Mouse (Mus musculus): ENCODE measurements at regions not wholly inside any gene's neighbourhood (a gene's known extent, or its start where the extent isn't known, plus 50 kb on each side); places are given as distances from the start of the nearest gene placed in this dataset.
A peak's percentile ranks its signal among the peaks of the same experiment; 100 is the strongest.
"Not testable (repeated sequence)": the region's sequence is repeated elsewhere in the genome, so short reads cannot be mapped to it uniquely, and the experiment has no call there.

GRCm38 (mm10) chr13:57089381-57090075 lies 193.7 kb upstream of the Trpc7 start:
- no peak for ATAC-seq (ENCODE audit: borderline replicate concordance, extremely low read depth, low FRiP score, low TSS enrichment)
- no peak overlapping the region for H3K4me2 ChIP-seq
- H3K9me3 ChIP-seq = no peaks in the 10 kb centered on the region
- H3K27me3 ChIP-seq = no peaks in the 10 kb centered on the region
- no peak overlapping the region for H3K27ac ChIP-seq
- H3K36me3 ChIP-seq = no peaks in the 10 kb centered on the region
- H3K4me3 ChIP-seq = no peak overlapping the region
- WGBS = 80% methylated on average over 13 of the region's 13 CpGs
- H3K4me1 ChIP-seq = no peaks in the 10 kb centered on the region
- H3K9ac ChIP-seq = no peak overlapping the region

GRCm38 (mm10) chr13:57087966-57088365 lies 192.2 kb upstream of the Trpc7 start:
- Histone ChIP-seq H3K9ac (no peak overlapping the region), H3K9me3 (no peaks in the 10 kb centered on the region), H3K4me3 (no peak overlapping the region), H3K27me3 (no peaks in the 10 kb centered on the region), H3K4me2 (no peak overlapping the region), H3K36me3 (no peaks in the 10 kb centered on the region), H3K27ac (no peak overlapping the region), H3K4me1 (no peaks in the 10 kb centered on the region)
- no peak for ATAC-seq (ENCODE audit: borderline replicate concordance, extremely low read depth, low FRiP score, low TSS enrichment)
- 81% methylated on average over 6 of the region's 6 CpGs for WGBS

- no peaks in the 10 kb centered on the region for H3K27me3 ChIP-seq
- ATAC-seq (ENCODE audit: borderline replicate concordance, extremely low read depth, low FRiP score, low TSS enrichment) = no peak
- H3K4me1 ChIP-seq = no peaks in the 10 kb centered on the region
- no peaks in the 10 kb centered on the region for H3K9me3 ChIP-seq
- no peak overlapping the region for H3K4me3 ChIP-seq
- WGBS = 67% methylated on average over 5 of the region's 5 CpGs
- no peak overlapping the region for H3K9ac ChIP-seq
- no peaks in the 10 kb centered on the region for H3K36me3 ChIP-seq
- no peak overlapping the region for H3K4me2 ChIP-seq
- no peak overlapping the region for H3K27ac ChIP-seq
These were observed 191.6 kb upstream of the Trpc7 start for GRCm38 (mm10) chr13:57087398-57087797.

GRCm38 (mm10) chr13:57083751-57084150 lies 188.0 kb upstream of the Trpc7 start:
- H3K4me3 ChIP-seq = no peak overlapping the region
- no peaks in the 10 kb centered on the region for H3K36me3 ChIP-seq
- no peaks in the 10 kb centered on the region for H3K27me3 ChIP-seq
- no peak overlapping the region for H3K9ac ChIP-seq
- H3K4me2 ChIP-seq = no peak overlapping the region
- no peaks in the 10 kb centered on the region for H3K9me3 ChIP-seq
- H3K27ac ChIP-seq = no peak overlapping the region
- no peak for ATAC-seq (ENCODE audit: borderline replicate concordance, extremely low read depth, low FRiP score, low TSS enrichment)
- 51% methylated on average over 5 of the region's 5 CpGs for WGBS
- no peaks in the 10 kb centered on the region for H3K4me1 ChIP-seq

- Histone ChIP-seq H3K36me3 (no peaks in the 10 kb centered on the region), H3K27me3 (no peaks in the 10 kb centered on the region), H3K4me3 (no peak overlapping the region), H3K4me1 (no peaks in the 10 kb centered on the region), H3K4me2 (no peak overlapping the region), H3K9ac (no peak overlapping the region), H3K27ac (no peak overlapping the region), H3K9me3 (no peaks in the 10 kb centered on the region)
- WGBS = 82% methylated on average over 5 of the region's 5 CpGs
- no peak for ATAC-seq (ENCODE audit: borderline replicate concordance, extremely low read depth, low FRiP score, low TSS enrichment)
These were observed 174.7 kb upstream of the Trpc7 start for GRCm38 (mm10) chr13:57070479-57070878.

GRCm38 (mm10) chr13:57061656-57062055 lies 165.9 kb upstream of the Trpc7 start:
- H3K27me3 ChIP-seq = no peaks in the 10 kb centered on the region
- no peaks in the 10 kb centered on the region for H3K9me3 ChIP-seq
- no peak overlapping the region for H3K4me3 ChIP-seq
- H3K4me1 ChIP-seq = no peaks in the 10 kb centered on the region
- no peak overlapping the region for H3K9ac ChIP-seq
- no peak overlapping the region for H3K4me2 ChIP-seq
- WGBS = 75% methylated on average over 9 of the region's 9 CpGs
- ATAC-seq (ENCODE audit: borderline replicate concordance, extremely low read depth, low FRiP score, low TSS enrichment) = no peak
- no peak overlapping the region for H3K27ac ChIP-seq
- H3K36me3 ChIP-seq = no peaks in the 10 kb centered on the region

GRCm38 (mm10) chr13:57061074-57061473 lies 165.3 kb upstream of the Trpc7 start:
- no peaks in the 10 kb centered on the region for H3K4me1 ChIP-seq
- ATAC-seq (ENCODE audit: borderline replicate concordance, extremely low read depth, low FRiP score, low TSS enrichment) = no peak
- H3K4me3 ChIP-seq = no peak overlapping the region
- H3K27me3 ChIP-seq = no peaks in the 10 kb centered on the region
- H3K27ac ChIP-seq = no peak overlapping the region
- H3K9me3 ChIP-seq = no peaks in the 10 kb centered on the region
- 47% methylated on average over 7 of the region's 7 CpGs for WGBS
- H3K4me2 ChIP-seq = no peak overlapping the region
- no peaks in the 10 kb centered on the region for H3K36me3 ChIP-seq
- no peak overlapping the region for H3K9ac ChIP-seq

GRCm38 (mm10) chr13:57056786-57057185 lies 161.0 kb upstream of the Trpc7 start:
- H3K4me1 ChIP-seq = no peaks in the 10 kb centered on the region
- no peaks in the 10 kb centered on the region for H3K36me3 ChIP-seq
- H3K27ac ChIP-seq = no peak overlapping the region
- WGBS = 80% methylated on average over 15 of the region's 15 CpGs
- ATAC-seq (ENCODE audit: borderline replicate concordance, extremely low read depth, low FRiP score, low TSS enrichment) = no peak
- H3K9me3 ChIP-seq = no peaks in the 10 kb centered on the region
- no peak overlapping the region for H3K9ac ChIP-seq
- no peaks in the 10 kb centered on the region for H3K27me3 ChIP-seq
- no peak overlapping the region for H3K4me2 ChIP-seq
- no peak overlapping the region for H3K4me3 ChIP-seq

GRCm38 (mm10) chr13:57055409-57056195 lies 159.8 kb upstream of the Trpc7 start:
- H3K27me3 ChIP-seq = no peaks in the 10 kb centered on the region
- 66% methylated on average over 12 of the region's 12 CpGs for WGBS
- H3K9ac ChIP-seq = no peak overlapping the region
- no peak overlapping the region for H3K4me3 ChIP-seq
- no peak overlapping the region for H3K4me2 ChIP-seq
- H3K4me1 ChIP-seq = no peaks in the 10 kb centered on the region
- no peaks in the 10 kb centered on the region for H3K36me3 ChIP-seq
- ATAC-seq (ENCODE audit: borderline replicate concordance, extremely low read depth, low FRiP score, low TSS enrichment) = no peak
- H3K27ac ChIP-seq = no peak overlapping the region
- H3K9me3 ChIP-seq = no peaks in the 10 kb centered on the region

- no peak overlapping the region for H3K4me3 ChIP-seq
- ATAC-seq (ENCODE audit: borderline replicate concordance, extremely low read depth, low FRiP score, low TSS enrichment) = no peak
- H3K9ac ChIP-seq = no peak overlapping the region
- no peaks in the 10 kb centered on the region for H3K36me3 ChIP-seq
- H3K9me3 ChIP-seq = no peaks in the 10 kb centered on the region
- no peak overlapping the region for H3K27ac ChIP-seq
- H3K4me2 ChIP-seq = no peak overlapping the region
- no peaks in the 10 kb centered on the region for H3K27me3 ChIP-seq
- H3K4me1 ChIP-seq = no peaks in the 10 kb centered on the region
- 57% methylated on average over 4 of the region's 4 CpGs for WGBS
These were observed 157.6 kb upstream of the Trpc7 start for GRCm38 (mm10) chr13:57053361-57053760.

- 24% methylated on average over 9 of the region's 9 CpGs for WGBS
- peak; percentile 72; the same call in 1 of the 2 replicates for ATAC-seq (ENCODE audit: borderline replicate concordance, extremely low read depth, low FRiP score, low TSS enrichment)
- not testable (repeated sequence) for H3K9ac ChIP-seq, H3K4me1 ChIP-seq, H3K27me3 ChIP-seq, H3K9me3 ChIP-seq, H3K27ac ChIP-seq, H3K36me3 ChIP-seq, H3K4me3 ChIP-seq, H3K4me2 ChIP-seq
These were observed 150.3 kb upstream of the Trpc7 start for GRCm38 (mm10) chr13:57046130-57046529.

GRCm38 (mm10) chr13:57044455-57044854 lies 148.7 kb upstream of the Trpc7 start:
- Histone ChIP-seq H3K9me3 (0 out of 2 replicates have a peak, but pooled peaks cover 2% of the 10 kb centered on the region), H3K4me1 (no peaks in the 10 kb centered on the region), H3K9ac (no peak overlapping the region), H3K27ac (no peak overlapping the region), H3K36me3 (no peaks in the 10 kb centered on the region), H3K27me3 (no peaks in the 10 kb centered on the region), H3K4me2 (no peak overlapping the region), H3K4me3 (no peak overlapping the region)
- WGBS = 89% methylated on average over 8 of the region's 8 CpGs
- ATAC-seq (ENCODE audit: borderline replicate concordance, extremely low read depth, low FRiP score, low TSS enrichment) = no peak

Measured in lung, embryonic 15.5 days (tissue).